Mouse (Mus musculus) forebrain, embryonic 16.5 days (tissue): ENCODE results near the gene Npm1. TPM values are rescaled to one million over a fixed set of nuclear protein-coding genes. Genes with fewer than 3 reads are reported as not detected.
A peak's percentile ranks its signal among the peaks of the same experiment; 100 is the strongest.

Source experiments
- ATAC-seq: fragments of 200-750 bp; cut with Nextera tagmentation; 2 replicates; pipeline ENCODE4 v1.8.0; 2017; ENCODE audit warnings: mild to moderate bottlenecking, moderate library complexity
- H3K27ac ChIP-seq: fragments of 300-500 bp; sonication (generic); 2 replicates; pipeline ENCODE4 v1.5.1; 2014; ENCODE audit warnings: low read length, control low read depth
- H3K27me3 ChIP-seq: fragments of 300-500 bp; sonication (generic); replicated peaks from 2 replicates; pipeline ENCODE4 v1.6.1; 2014; ENCODE audit warnings: low read length; ENCODE audit not compliant: control insufficient read depth, insufficient read depth
- H3K36me3 ChIP-seq: fragments of 300-500 bp; sonication (generic); 2 replicates; pipeline ENCODE4 v1.6.1; 2014; ENCODE audit not compliant: control insufficient read depth, insufficient read depth
- H3K4me1 ChIP-seq: fragments of 300-500 bp; sonication (generic); replicated peaks from 2 replicates; pipeline ENCODE4 v1.6.1; 2014; ENCODE audit warnings: low read length; ENCODE audit not compliant: control insufficient read depth, insufficient read depth
- H3K4me2 ChIP-seq: fragments of 300-500 bp; sonication (generic); 2 replicates; pipeline ENCODE4 v1.6.1; 2014; ENCODE audit warnings: mild to moderate bottlenecking, low read length, control low read depth
- H3K4me3 ChIP-seq: fragments of 300-500 bp; sonication (generic); replicated peaks from 2 replicates; pipeline ENCODE4 v1.5.1; 2014; ENCODE audit warnings: mild to moderate bottlenecking, low read length, control low read depth
- H3K9ac ChIP-seq: fragments of 300-500 bp; sonication (generic); replicated peaks from 2 replicates; pipeline ENCODE4 v1.6.1; 2014; ENCODE audit warnings: low read depth, low read length, control low read depth
- H3K9me3 ChIP-seq: fragments of 300-500 bp; sonication (generic); 2 replicates; pipeline ENCODE4 v1.6.1; 2016; ENCODE audit warnings: low read length; ENCODE audit not compliant: control insufficient read depth
- WGBS: fragments of 180-500 bp; shearing (Covaris S2); extraction: QIAGEN DNeasy Blood & Tissue Kit; methylation state at CpG from one replicate; pipeline ENCODE4 v1.1.7; 2014; 5-methylcytosine and 5-hydroxymethylcytosine counted together
- polyA plus RNA-seq: library from polyadenylated mRNA; unstranded; fragments of >200 nt; fragmentation: Nextera tagmentation; extraction: Ambion mirVana; gene quantifications from 2 replicates; pipeline ENCODE4 v1.2.1, GENCODE M21; 2015

The Npm1 gene
- polyA plus RNA-seq, 1 experiment from 2014 or later, result 479 TPM

DNA sequence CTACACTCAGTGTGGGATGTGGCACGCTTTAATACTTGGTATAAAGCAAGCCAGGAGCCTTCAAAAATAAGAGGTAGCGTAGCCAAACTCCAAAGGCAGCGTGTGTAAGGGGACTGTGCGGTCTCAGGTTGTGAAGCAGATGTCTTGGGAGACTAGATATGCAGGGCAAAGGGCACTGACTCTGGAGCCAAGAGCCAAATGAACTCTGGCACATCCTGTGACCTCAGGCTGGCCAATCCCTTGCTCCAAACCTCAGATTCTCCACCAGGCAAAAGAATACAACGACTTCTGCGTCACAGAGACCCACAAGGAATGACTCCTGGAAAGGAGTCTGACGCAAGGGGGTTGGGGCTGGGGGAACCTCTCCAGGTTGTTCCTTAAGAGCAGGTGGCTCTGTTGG, 43.9 kb downstream of the Npm1 start:
- H3K4me1 ChIP-seq, result peaks cover 6% of the 10 kb centered on the region; the same call in 1 of the 2 replicates
- no peak for ATAC-seq
- no peaks in the 10 kb centered on the region for H3K36me3 ChIP-seq
- no peaks in the 10 kb centered on the region for H3K9me3 ChIP-seq
- H3K4me3 ChIP-seq, result no peak overlapping the region
- 85% methylated on average over 7 of the region's 7 CpGs for WGBS
- H3K27ac ChIP-seq, result no peak overlapping the region
- H3K4me2 ChIP-seq, result no peak overlapping the region
- H3K9ac ChIP-seq, result no peak overlapping the region
- peaks cover 9% of the 10 kb centered on the region for H3K27me3 ChIP-seq

- Histone ChIP-seq H3K4me2 (no peak overlapping the region), H3K36me3 (no peaks in the 10 kb centered on the region), H3K27ac (no peak overlapping the region), H3K4me3 (no peak overlapping the region), H3K27me3 (peaks cover 4% of the 10 kb centered on the region; the same call in 1 of the 2 replicates), H3K9ac (no peak overlapping the region), H3K9me3 (no peaks in the 10 kb centered on the region), H3K4me1 (peaks cover 6% of the 10 kb centered on the region; the same call in 1 of the 2 replicates)
- ATAC-seq, result no peak
- 68% methylated on average over 6 of the region's 6 CpGs for WGBS
These were observed 44.5 kb downstream of the Npm1 start for GRCm38 (mm10) chr11:33118480-33118879.

GRCm38 (mm10) chr11:33115796-33116195, 47.2 kb downstream of the Npm1 start:
- Histone ChIP-seq H3K4me3 (no peak overlapping the region), H3K9me3 (no peaks in the 10 kb centered on the region), H3K4me2 (no peak overlapping the region), H3K36me3 (no peaks in the 10 kb centered on the region), H3K9ac (no peak overlapping the region), H3K27me3 (0 out of 2 replicates have a peak, but pooled peaks cover 2% of the 10 kb centered on the region), H3K27ac (no peak overlapping the region), H3K4me1 (no peaks in the 10 kb centered on the region; the same call in 1 of the 2 replicates)
- no peak for ATAC-seq
- 54% methylated on average over 3 of the region's 3 CpGs for WGBS

GRCm38 (mm10) chr11:33112407-33112806, 50.6 kb downstream of the Npm1 start:
- Histone ChIP-seq H3K27me3 (no peaks in the 10 kb centered on the region), H3K4me1 (no peaks in the 10 kb centered on the region; the same call in 1 of the 2 replicates), H3K4me2 (no peak overlapping the region), H3K36me3 (no peaks in the 10 kb centered on the region), H3K9me3 (no peaks in the 10 kb centered on the region), H3K27ac (no peak overlapping the region), H3K4me3 (no peak overlapping the region), H3K9ac (no peak overlapping the region)
- ATAC-seq, result no peak
- WGBS, result 6% methylated on average over 1 of the region's 1 CpGs

GRCm38 (mm10) chr11:33110111-33110510, 52.9 kb downstream of the Npm1 start:
- no peak for ATAC-seq
- Histone ChIP-seq H3K9ac (no peak overlapping the region), H3K36me3 (no peaks in the 10 kb centered on the region), H3K27ac (no peak overlapping the region), H3K27me3 (no peaks in the 10 kb centered on the region), H3K4me2 (no peak overlapping the region), H3K4me1 (no peaks in the 10 kb centered on the region), H3K9me3 (no peaks in the 10 kb centered on the region), H3K4me3 (no peak overlapping the region)
- WGBS, result 79% methylated on average over 2 of the region's 2 CpGs

DNA sequence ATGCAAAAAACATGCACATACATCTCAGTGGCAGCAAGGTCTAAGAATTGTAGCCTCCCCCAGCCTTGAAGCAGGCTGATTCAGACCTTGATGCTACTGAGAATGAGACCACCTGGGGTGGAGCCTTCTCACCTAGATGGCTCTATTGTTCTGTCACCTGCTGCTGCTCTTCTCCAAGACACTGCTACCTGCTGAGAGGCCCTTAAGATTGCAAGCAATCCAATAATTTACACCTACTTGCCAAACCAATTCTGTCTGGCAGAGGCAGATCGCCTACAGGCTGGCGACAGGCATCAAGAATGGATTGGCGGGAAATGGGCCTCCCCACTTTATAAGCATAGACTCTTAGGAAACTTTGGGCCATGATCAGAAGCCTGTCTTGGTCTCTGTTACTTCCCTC, 55.5 kb downstream of the Npm1 start:
- H3K27me3 ChIP-seq, result no peaks in the 10 kb centered on the region
- no peaks in the 10 kb centered on the region for H3K9me3 ChIP-seq
- WGBS, result 57% methylated on average over 3 of the region's 3 CpGs
- no peak overlapping the region for H3K9ac ChIP-seq
- peaks cover 4% of the 10 kb centered on the region for H3K4me1 ChIP-seq
- H3K4me2 ChIP-seq, result no peak overlapping the region
- H3K4me3 ChIP-seq, result no peak overlapping the region
- no peaks in the 10 kb centered on the region for H3K36me3 ChIP-seq
- ATAC-seq, result no peak
- no peak overlapping the region for H3K27ac ChIP-seq

- Histone ChIP-seq H3K36me3 (no peaks in the 10 kb centered on the region), H3K4me2 (no peak overlapping the region), H3K9me3 (no peaks in the 10 kb centered on the region), H3K9ac (no peak overlapping the region), H3K4me1 (peaks cover 8% of the 10 kb centered on the region), H3K4me3 (no peak overlapping the region), H3K27me3 (no peaks in the 10 kb centered on the region), H3K27ac (no peak overlapping the region)
- peak; percentile 63 for ATAC-seq
- 34% methylated on average over 8 of the region's 8 CpGs for WGBS
These were observed 58.1 kb downstream of the Npm1 start for GRCm38 (mm10) chr11:33104911-33105316.

GRCm38 (mm10) chr11:33103291-33103943, 59.6 kb downstream of the Npm1 start:
- WGBS, result 84% methylated on average over 13 of the region's 13 CpGs
- Histone ChIP-seq H3K9ac (no peak overlapping the region), H3K36me3 (no peaks in the 10 kb centered on the region), H3K4me1 (peaks cover 9% of the 10 kb centered on the region), H3K27me3 (no peaks in the 10 kb centered on the region), H3K27ac (no peak overlapping the region), H3K9me3 (no peaks in the 10 kb centered on the region), H3K4me3 (no peak overlapping the region), H3K4me2 (no peak overlapping the region)
- no peak for ATAC-seq
